Mouse (Mus musculus) embryonic facial prominence, embryonic 14.5 days (tissue): ENCODE measurements around the gene Vps29. TPM values are rescaled to one million over a fixed set of nuclear protein-coding genes. Genes with fewer than 3 reads are reported as not detected.

Experiments used
- ATAC-seq: fragments of 200-750 bp; cut with Nextera tagmentation; 2 replicates; pipeline ENCODE4 v1.8.0; 2017; ENCODE audit warnings: low read depth, moderate number of reproducible peaks, moderate TSS enrichment
- DNase-seq: peaks from one replicate; pipeline ENCODE4 v3.0.0-alpha.2; 2015; ENCODE audit warnings: low spot score
- H3K27ac ChIP-seq: fragments of 300-500 bp; sonication (generic); replicated peaks from 2 replicates; pipeline ENCODE4 v1.5.1; 2014; ENCODE audit warnings: low read depth, mild to moderate bottlenecking, low read length, moderate library complexity
- H3K27me3 ChIP-seq: fragments of 300-500 bp; sonication (generic); replicated peaks from 2 replicates; pipeline ENCODE4 v1.6.1; 2014; ENCODE audit warnings: low read length; ENCODE audit not compliant: control insufficient read depth, insufficient read depth
- H3K36me3 ChIP-seq: fragments of 300-500 bp; sonication (generic); 2 replicates; pipeline ENCODE4 v1.6.1; 2014; ENCODE audit warnings: low read length, mixed read lengths; ENCODE audit not compliant: control insufficient read depth, insufficient read depth
- H3K4me1 ChIP-seq: fragments of 300-500 bp; sonication (generic); 2 replicates; pipeline ENCODE4 v1.6.1; 2014; ENCODE audit warnings: antibody characterized with exemption, low read length; ENCODE audit not compliant: control insufficient read depth, insufficient read depth
- H3K4me2 ChIP-seq: fragments of 300-500 bp; sonication (generic); 2 replicates; pipeline ENCODE4 v1.6.1; 2014; ENCODE audit warnings: low read depth, mild to moderate bottlenecking, low read length, moderate library complexity, mixed read lengths
- H3K4me3 ChIP-seq: fragments of 300-500 bp; sonication (generic); 2 replicates; pipeline ENCODE4 v1.5.1; 2014; ENCODE audit warnings: low read depth, mild to moderate bottlenecking, low read length
- H3K9ac ChIP-seq: fragments of 300-500 bp; sonication (generic); 2 replicates; pipeline ENCODE4 v1.6.1; 2014; ENCODE audit warnings: low read depth, mild to moderate bottlenecking, low read length, moderate library complexity, mixed read lengths
- H3K9me3 ChIP-seq: fragments of 300-500 bp; sonication (generic); 2 replicates; pipeline ENCODE4 v1.6.1; 2016; ENCODE audit warnings: low read length; ENCODE audit not compliant: control insufficient read depth
- WGBS: fragments of 180-500 bp; shearing (Covaris S2); extraction: QIAGEN DNeasy Blood & Tissue Kit; methylation state at CpG from one replicate; pipeline ENCODE4 v1.1.7; 2014; 5-methylcytosine and 5-hydroxymethylcytosine counted together
- polyA plus RNA-seq: library from polyadenylated mRNA; unstranded; fragments of >200 nt; fragmentation: Nextera tagmentation; extraction: Ambion mirVana; gene quantifications from 2 replicates; pipeline ENCODE4 v1.2.1, GENCODE M21; 2014

Vps29 gene
- polyA plus RNA-seq, 1 experiment from 2014 or later, result 218 TPM

GRCm38 (mm10) chr5:122409692-122410645 is 55.8 kb downstream of the Vps29 start:
- no peak for DNase-seq
- ATAC-seq, result no peak

GRCm38 (mm10) chr5:122411892-122412291 is 57.7 kb downstream of the Vps29 start:
- no peak overlapping the region for H3K4me2 ChIP-seq
- no peak for ATAC-seq
- H3K9ac ChIP-seq, result no peak overlapping the region
- peaks cover 8% of the 10 kb centered on the region for H3K36me3 ChIP-seq
- no peak overlapping the region for H3K27ac ChIP-seq
- WGBS, result 73% methylated on average over 5 of the region's 5 CpGs
- no peak for DNase-seq
- H3K4me1 ChIP-seq, result no peaks in the 10 kb centered on the region
- H3K27me3 ChIP-seq, result no peaks in the 10 kb centered on the region
- H3K4me3 ChIP-seq, result no peak overlapping the region
- H3K9me3 ChIP-seq, result no peaks in the 10 kb centered on the region

More at GRCm38 (mm10) chr5:122409692-122410645, 55.8 kb downstream of the Vps29 start:
- Histone ChIP-seq H3K9me3 (peaks cover 5% of the 10 kb centered on the region; the same call in 1 of the 2 replicates), H3K4me1 (no peaks in the 10 kb centered on the region), H3K27ac (no peak overlapping the region), H3K4me3 (no peak overlapping the region), H3K27me3 (no peaks in the 10 kb centered on the region), H3K4me2 (no peak overlapping the region), H3K9ac (no peak overlapping the region), H3K36me3 (peaks cover 27% of the 10 kb centered on the region)
- WGBS, result 91% methylated on average over 19 of the region's 19 CpGs

- H3K4me3 ChIP-seq, result no peak overlapping the region
- H3K4me1 ChIP-seq, result no peaks in the 10 kb centered on the region
- no peaks in the 10 kb centered on the region for H3K27me3 ChIP-seq
- no peak overlapping the region for H3K9ac ChIP-seq
- no peak for ATAC-seq
- 43% methylated on average over 6 of the region's 6 CpGs for WGBS
- H3K27ac ChIP-seq, result no peak overlapping the region; the same call in none of the 2 replicates
- no peaks in the 10 kb centered on the region for H3K36me3 ChIP-seq
- H3K9me3 ChIP-seq, result no peaks in the 10 kb centered on the region
- H3K4me2 ChIP-seq, result no peak overlapping the region
- DNase-seq, result peak; percentile 8
Observed at GRCm38 (mm10) chr5:122412826-122413225, 58.7 kb downstream of the Vps29 start.

GRCm38 (mm10) chr5:122414351-122414750 is 60.2 kb downstream of the Vps29 start:
- ATAC-seq, result no peak
- 92% methylated on average over 5 of the region's 5 CpGs for WGBS
- no peak for DNase-seq
- H3K4me1 ChIP-seq, result no peaks in the 10 kb centered on the region
- no peak overlapping the region for H3K27ac ChIP-seq
- no peaks in the 10 kb centered on the region for H3K27me3 ChIP-seq
- H3K4me2 ChIP-seq, result no peak overlapping the region
- H3K9me3 ChIP-seq, result no peaks in the 10 kb centered on the region
- no peak overlapping the region for H3K4me3 ChIP-seq
- H3K9ac ChIP-seq, result no peak overlapping the region
- H3K36me3 ChIP-seq, result no peaks in the 10 kb centered on the region

Other genes with a start within 250 kb of the Vps29 start
- 0.43 TPM in 1 of 2 replicates, not detected in the other for gene Ccdc63, start 213.5 kb upstream of the Vps29 start, polyA plus RNA-seq
- 222 and 231 TPM in 2 replicates for gene Ppp1cc, start 196.1 kb upstream of the Vps29 start, polyA plus RNA-seq
- gene Hvcn1, start 147.6 kb upstream of the Vps29 start, polyA plus RNA-seq, result 7.9 and 12.3 TPM in 2 replicates
- 5.1 and 7.3 TPM in 2 replicates for gene Tctn1, start 89.9 kb upstream of the Vps29 start, polyA plus RNA-seq
- 7.9 and 8.1 TPM in 2 replicates for gene Pptc7, start 70.0 kb upstream of the Vps29 start, polyA plus RNA-seq
- gene Rad9b, start 136 bp upstream of the Vps29 start, polyA plus RNA-seq, result 8.0 and 9.8 TPM in 2 replicates
- gene Gpn3, start 17.5 kb downstream of the Vps29 start, polyA plus RNA-seq, result 62.1 and 64.7 TPM in 2 replicates
- 73.9 and 77.3 TPM in 2 replicates for gene Fam216a, start 18.0 kb downstream of the Vps29 start, polyA plus RNA-seq
- 50.3 and 51.8 TPM in 2 replicates for gene Arpc3, start 37.5 kb downstream of the Vps29 start, polyA plus RNA-seq
- gene Anapc7, start 67.3 kb downstream of the Vps29 start, polyA plus RNA-seq, result 23.1 and 24.9 TPM in 2 replicates
- 47.6 and 52.6 TPM in 2 replicates for gene Atp2a2, start 147.9 kb downstream of the Vps29 start, polyA plus RNA-seq